Mouse (Mus musculus): ENCODE data around the gene Dnmbp.

- TF ChIP-seq POLR2A (IDR thresholded peaks at IDR 0.05; ENCODE audit: low read depth, low read length) = no peak
- no peak for TF ChIP-seq CTCF (conservative IDR thresholded peaks at IDR 0.05; ENCODE audit: insufficient read depth, insufficient read length, low read depth, low read length)
These were observed 40.7 kb upstream of the Dnmbp start for GRCm38 (mm10) chr19:43980711-43981110.
